Mouse (Mus musculus) adrenal gland, adult 8-10 months (tissue): ENCODE results near the gene Eef2. TPM values are rescaled to one million over a fixed set of nuclear protein-coding genes. Genes with fewer than 3 reads are reported as not detected.
"Not testable (repeated sequence)": the region's sequence is repeated elsewhere in the genome, so short reads cannot be mapped to it uniquely, and the experiment has no call there.

Experiments
- DNase-seq: peaks from one replicate; pipeline ENCODE4 v3.0.0; 2022
- total RNA-seq, 4 experiments: library from RNA; stranded (reverse); gene quantifications; 2 replicates each; pipeline ENCODE4 v1.2.4; 2022

The Eef2 gene
- total RNA-seq, 4 experiments from 2014 or later, result 1,447 to 1,655 (median 1,598) TPM

DNA sequence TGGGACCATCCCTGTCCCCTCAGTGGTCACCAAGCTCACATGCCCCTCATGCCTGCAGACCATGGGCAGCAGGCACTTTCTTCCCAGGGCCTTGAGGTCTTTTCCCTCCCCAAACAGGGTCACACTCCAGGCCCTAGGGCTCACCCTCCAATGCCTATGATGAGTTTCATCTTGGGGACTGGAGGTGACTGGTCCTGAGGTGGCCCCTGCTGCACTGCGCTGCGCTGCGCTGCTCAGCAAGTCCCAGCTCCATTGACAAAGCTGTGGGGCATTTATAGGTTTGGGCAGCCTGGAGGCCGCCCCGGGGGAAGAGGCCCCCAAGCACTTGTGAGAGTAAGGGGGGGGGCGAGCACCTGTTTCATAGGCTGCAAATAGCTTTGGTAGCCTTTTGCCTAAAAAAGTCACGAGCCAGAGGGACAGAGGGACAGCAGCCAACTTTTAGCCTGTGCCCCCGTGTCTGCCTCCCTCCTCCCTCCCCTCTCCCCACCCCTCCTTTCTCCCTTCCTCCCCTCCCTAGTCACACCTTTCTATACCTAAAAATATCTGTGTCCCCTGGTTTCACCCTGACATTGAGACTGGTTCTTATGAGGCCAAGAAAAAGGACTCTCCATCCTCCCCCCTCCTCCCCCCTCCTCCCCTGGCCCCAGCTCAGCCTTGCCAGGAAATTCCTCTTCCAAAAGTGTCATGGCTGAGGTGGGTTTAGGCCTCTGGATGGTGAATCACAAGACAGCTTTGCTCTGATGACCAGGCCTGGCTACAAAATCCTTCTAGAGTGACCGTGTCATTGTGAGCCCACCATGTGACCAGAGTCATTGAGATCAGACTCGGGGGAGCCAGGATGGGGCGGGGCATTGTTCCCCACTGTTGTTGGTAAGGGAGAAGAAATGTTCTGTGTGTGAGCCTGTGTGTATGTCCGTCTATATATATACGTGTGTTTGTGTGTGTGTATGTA, 25.7 kb downstream of the Eef2 start, which contains the start of gene Nmrk2:
TSS of gene Nmrk2 (minus strand) at position 245 of the 952 bp plus-strand sequence.
- no peak for DNase-seq

DNA sequence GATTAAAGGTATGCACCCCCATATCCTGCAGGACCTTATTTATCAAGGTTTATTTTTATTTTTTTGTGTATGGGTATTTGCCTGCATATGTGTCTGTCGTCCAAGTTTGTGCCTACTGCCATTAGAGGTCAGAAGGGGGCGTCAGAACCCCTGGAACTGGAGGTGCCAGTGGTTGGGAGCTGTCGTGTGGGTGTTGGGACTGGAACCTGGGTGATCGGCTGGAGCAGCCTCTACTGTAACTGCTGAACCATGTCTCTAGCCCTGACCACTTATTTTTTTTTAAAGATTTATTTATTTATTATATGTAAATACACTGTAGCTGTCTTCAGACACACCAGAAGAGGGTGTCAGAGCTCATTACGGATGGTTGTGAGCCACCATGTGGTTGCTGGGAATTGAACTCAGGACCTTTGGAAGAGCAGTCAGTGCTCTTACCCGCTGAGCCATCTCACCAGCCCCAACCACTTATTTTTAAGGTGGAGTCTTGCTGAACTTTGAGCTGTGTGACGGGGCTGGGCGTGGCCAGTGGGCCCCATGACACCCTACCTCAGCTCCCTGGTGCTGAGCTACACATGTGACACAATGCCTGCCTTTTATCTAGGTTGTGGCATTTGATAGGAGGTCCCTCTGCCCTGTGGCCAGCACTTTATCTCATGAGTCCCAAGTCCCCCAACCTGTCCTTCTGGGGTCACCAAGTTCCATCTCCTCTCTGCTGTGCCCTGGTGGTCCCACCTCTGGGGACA, 26.7 kb downstream of the Eef2 start:
- DNase-seq, result no peak

DNA sequence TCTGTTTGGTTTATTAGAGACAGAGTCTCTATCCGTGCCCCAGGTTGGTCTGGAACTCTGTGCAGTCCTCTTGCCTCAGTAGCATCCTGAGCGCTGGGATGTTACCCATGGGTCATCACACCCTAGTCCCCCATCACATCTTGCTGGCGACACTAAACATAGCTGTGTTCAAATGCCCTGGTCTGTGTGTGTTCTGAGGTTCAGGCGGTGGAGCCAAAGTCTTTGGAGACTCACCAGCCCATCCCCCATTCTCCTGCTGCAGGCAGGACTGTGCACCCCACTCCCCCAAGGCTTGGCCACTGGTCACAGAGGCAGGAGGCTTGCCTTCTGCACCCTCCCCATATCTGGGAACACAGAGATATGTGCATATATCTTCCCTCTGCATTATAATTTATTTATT, 27.7 kb downstream of the Eef2 start:
- DNase-seq, result no peak

DNA sequence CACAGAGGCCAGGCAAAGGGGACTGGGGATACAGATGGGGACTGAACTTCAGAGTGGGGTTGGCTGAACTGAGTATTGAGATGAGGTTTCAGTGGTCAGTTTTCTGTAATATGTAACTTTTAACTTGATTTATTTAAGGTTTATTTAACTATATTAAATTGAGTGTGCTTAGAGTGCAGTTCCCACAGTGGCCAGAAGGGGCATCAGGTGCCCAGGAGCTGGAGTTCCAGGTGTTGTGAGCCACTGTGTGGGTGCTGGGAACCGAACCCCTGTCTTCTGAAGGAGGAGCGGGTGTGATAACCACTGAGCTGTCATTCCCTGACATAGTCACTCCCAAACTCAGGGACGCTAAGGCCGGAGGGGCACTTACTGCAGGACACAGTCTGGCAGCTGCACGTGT, 33.7 kb downstream of the Eef2 start:
- DNase-seq, result no peak

DNA sequence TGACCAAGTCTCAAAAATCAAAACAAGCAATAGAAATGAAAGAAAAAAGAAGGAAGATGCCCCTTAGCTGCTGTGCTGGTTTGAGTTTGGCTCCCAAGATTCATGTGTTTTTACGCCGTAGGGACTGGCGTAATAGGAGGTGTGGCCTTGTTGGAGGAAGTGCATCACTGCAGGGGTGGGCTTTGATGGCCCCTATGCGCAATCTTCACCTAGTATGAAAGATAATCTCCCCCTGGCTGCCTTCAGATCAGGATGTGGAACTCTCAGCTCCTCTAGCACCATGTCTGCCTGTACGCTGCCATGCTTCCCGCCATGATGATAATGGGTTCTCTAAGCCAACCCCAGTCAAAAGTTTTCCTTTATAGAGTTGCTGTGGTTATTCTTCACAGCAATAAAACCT, 39.8 kb downstream of the Eef2 start:
- DNase-seq, result no peak

DNA sequence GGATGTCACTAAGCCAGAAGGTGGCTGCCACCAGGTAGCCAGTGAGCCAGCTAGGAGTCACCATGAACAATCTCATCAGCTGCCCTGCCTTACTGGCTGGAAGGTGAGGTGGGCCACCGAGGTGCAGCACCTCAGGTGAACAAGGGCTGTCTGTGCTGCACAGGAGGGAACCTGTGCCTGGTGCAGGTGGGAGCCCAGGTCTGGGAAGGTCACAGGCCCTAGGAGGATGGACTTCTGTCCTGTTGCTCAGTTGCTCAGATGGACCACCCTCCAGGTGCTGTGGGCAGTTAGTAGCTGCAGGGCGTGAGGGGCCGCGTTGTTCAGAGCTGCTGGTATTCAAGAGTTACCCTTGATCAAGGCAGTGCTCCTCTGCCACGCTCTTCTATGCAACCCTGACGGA, 40.4 kb downstream of the Eef2 start:
- DNase-seq, result no peak

DNA sequence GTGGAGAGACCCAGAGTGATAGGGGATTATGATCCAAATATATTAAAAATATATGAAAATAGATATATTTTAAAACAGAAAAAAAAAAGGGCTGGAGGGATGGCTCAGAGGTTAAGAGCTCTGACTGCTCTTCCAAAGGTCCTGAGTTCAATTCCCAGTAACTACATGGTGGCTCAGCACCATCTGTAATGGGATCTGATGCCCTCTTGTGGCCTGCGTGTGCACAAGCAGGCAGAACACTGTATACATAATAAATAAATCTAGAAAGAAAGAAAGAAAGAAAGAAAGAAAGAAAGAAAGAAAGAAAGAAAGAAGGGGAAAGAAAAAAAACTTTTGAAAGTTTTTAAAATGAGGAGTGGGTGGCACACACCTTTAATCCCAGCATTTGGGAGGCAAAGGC, 40.8 kb downstream of the Eef2 start:
- DNase-seq, result not testable (repeated sequence)

DNA sequence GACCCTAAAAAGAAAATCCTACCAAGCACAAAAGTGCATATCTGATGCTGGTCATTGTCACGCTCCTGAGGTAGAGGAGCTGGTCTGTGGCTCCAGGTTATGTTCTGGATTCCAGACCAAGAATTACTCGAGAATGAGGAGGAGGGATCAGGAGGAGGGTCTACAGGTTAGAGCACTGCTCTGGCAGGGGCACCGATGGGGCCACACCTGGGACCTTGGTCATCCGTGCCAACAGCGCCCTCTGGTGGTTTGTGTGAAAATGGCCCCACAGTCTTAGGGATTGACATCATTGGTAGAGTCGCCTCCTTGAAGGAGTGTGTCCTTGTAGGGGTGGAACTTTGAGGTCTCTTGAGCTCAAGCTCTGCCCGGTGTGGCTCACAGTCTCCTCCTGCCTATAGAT, 41.5 kb downstream of the Eef2 start:
- no peak for DNase-seq

DNA sequence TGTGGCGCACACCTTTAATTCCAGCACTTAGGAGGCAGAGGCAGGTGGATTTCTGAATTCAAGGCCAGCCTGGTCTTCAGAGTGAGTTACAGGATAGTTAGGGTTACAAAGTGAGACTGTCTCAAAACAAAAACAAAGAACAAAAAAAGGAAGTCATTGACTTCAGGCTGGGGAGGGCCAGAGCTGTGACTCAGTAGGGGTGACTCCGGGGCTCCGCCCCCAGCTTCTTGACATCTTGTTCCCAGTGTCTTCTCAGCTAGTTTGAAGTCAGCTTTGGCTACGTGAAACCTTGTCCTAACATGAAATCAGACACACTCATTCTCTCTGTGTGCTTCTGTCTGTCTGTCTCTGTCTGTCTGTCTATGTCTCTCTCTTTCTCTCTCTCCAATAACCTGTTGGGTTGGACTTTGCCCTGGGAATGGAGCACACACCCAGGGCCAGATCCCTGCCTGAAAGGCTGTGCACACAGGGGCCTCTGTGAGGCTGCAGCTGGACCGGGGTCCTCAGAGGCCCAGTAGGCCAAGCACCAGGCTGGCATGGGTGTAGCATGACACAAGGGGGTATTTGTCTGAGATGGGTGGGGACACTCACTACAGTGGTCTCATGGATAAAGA, 45.1 kb downstream of the Eef2 start:
- DNase-seq, result no peak

DNA sequence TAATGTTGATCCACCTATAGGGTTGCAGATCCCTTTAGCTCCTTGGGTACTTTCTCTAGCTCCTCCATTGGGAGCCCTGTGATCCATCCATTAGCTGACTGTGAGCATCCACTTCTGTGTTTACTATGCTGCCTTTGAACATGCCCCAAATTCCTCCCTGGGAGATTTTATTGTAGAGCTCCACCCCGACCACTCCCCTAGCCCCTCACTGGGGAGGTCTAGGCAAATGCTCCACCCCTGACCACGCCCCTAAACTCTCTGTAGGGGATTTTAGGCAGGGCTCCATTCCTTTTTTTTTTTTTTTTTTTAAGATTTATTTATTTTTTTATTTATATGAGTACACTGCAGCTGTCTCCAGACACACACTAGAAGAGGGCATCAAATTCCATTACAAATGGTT, 47.3 kb downstream of the Eef2 start:
- DNase-seq, result not testable (repeated sequence)

DNA sequence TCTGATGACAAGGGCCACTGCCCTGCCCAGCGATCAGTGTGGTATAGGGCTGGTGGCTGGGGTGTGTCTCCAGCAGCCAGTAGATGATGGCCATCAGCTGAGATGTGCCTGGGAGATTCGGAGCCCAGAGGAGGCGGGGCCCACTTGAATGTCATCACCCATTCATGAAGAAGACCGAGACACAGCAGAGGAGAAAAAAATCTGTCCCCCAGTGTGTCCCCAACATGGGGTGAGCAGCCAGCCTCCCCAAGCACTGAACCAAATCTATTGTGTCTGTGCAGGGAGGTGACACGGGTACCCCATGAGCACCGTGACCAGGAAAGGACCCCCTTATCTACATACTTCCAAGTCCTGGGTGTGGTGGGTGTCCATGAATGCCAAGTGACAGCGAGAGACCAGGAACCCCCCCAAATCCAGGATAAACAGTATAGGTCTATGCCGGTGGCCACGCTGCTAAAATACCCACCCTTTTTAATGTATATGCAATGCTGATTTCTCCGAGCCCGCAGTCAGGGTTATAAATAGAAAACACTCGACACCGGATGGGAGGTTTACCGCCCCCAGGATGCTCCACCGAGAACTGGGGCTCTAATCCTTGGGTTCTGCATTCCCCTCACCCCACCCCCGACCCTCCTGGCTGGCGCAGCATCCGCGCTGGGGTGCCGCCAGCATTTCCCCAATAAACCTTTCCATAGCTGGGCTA, 53.5 kb downstream of the Eef2 start:
- DNase-seq, result no peak

DNA sequence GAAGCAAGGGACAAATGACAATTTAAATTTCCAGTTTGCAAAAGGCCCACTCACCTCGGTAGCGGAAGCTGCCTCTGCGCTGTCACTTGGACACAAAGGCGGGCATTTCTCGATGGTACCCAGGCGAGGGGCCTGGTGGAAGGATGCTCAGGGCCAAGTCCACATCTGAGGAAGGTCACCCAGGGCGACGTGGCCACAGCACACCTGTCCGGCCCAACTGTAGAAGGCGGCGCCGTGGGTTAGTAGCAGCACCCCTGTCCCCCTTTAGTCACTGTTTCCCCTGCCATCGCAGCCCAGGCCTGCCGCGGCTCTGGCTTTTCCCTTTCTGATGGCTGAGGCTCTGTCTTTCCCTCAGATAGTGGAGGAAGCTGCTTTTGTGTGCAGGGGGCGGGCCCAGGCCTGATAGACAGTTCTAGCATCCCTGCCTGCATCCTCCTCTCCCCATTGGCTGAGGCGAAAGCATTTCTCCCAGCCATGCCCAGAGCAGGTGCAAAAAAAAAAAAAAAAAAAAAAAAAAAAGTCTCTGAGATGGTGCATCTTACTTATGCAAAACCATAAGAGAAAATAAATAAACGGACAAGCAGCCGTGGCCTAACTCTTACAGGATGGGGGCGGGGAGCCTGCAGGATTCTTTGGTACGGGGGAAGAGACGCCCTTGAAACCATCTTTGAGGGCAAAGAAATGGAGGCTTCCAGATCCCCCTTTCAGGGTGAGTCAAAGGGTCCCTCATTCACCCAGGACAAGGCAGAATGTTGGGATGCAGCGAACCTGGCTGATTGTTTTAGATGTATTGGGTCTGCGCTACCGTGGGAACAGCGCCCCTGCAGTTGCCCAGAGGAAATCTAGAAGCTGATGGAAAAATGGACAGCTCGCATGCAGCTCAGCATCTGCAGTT, 54.3 kb downstream of the Eef2 start, which contains the start of gene Atcay:
TSS of gene Atcay (minus strand) at position 396 of the 895 bp plus-strand sequence.
- DNase-seq, result no peak

DNA sequence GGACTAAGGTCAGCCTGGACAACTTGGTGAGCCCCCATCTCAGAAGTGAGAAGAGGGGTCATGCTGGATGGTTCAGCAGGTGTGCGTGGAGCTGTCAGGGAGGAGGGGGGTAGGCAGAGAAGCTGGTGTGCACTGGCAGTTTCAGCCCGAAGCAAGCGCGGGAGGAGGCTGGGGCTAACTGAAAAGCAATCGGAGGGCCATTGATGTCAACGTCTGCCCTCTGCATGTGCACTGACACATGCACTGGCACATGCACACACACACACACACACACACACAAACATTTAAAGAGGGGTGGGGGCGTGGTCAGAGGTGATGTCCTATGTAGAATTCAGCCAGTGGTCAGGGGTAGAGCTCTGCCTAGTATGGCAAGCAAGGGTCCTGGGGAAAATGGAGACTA, 55.0 kb downstream of the Eef2 start:
- DNase-seq, result no peak

Other genes with a start within 250 kb of the Eef2 start
- 100 to 1,000 TPM in 1 of 4 experiments, 10 to 100 TPM in 3; 17.5 to 112 (median 73.6) TPM for gene Gadd45b, start 246.6 kb upstream of the Eef2 start, total RNA-seq
- gene Gng7, start 161.7 kb upstream of the Eef2 start, total RNA-seq, result 10 to 100 TPM in 2 of 4 experiments, 1 to 10 TPM in 2; 9.4 to 16.6 (median 12.9) TPM
- 1 to 10 TPM; 3.6 to 6.5 (median 4.4) TPM for gene Diras1, start 151.0 kb upstream of the Eef2 start, total RNA-seq
- gene Slc39a3, start 139.2 kb upstream of the Eef2 start, total RNA-seq, result 10 to 100 TPM; 50.7 to 86.9 (median 66.5) TPM
- 100 to 1,000 TPM; 185 to 247 (median 197) TPM for gene Sgta, start 116.5 kb upstream of the Eef2 start, total RNA-seq
- gene Thop1, start 106.6 kb upstream of the Eef2 start, total RNA-seq, result 10 to 100 TPM; 43.6 to 59.2 (median 45.7) TPM
- 1 to 10 TPM in 2 of 4 experiments, under 1 TPM in 2; 0.35 to 2.7 (median 1.3) TPM for gene Creb3l3, start 77.8 kb upstream of the Eef2 start, total RNA-seq
- 100 to 1,000 TPM; 169 to 227 (median 204) TPM for gene Map2k2, start 70.7 kb upstream of the Eef2 start, total RNA-seq
- 10 to 100 TPM; 86.5 to 94.0 (median 92.3) TPM for gene Zbtb7a, start 41.4 kb upstream of the Eef2 start, total RNA-seq
- gene Pias4, start 8.7 kb upstream of the Eef2 start, total RNA-seq, result 10 to 100 TPM; 22.8 to 32.5 (median 30.1) TPM
- gene Dapk3, start 6.4 kb downstream of the Eef2 start, total RNA-seq, result 10 to 100 TPM; 67.7 to 88.0 (median 81.8) TPM
- not detected for gene 4930442H23Rik, start 7.2 kb downstream of the Eef2 start, total RNA-seq
- not detected for gene Nmrk2, start 25.4 kb downstream of the Eef2 start, total RNA-seq
- gene Atcay, start 54.2 kb downstream of the Eef2 start, total RNA-seq, result 1 to 10 TPM; 3.8 to 6.4 (median 4.4) TPM
- gene Zfr2, start 56.5 kb downstream of the Eef2 start, total RNA-seq, result 10 to 100 TPM; 27.6 to 35.6 (median 30.0) TPM
- 1 to 10 TPM in 3 of 4 experiments, under 1 TPM in 1; 0.67 to 2.1 (median 1.5) TPM for gene Matk, start 76.3 kb downstream of the Eef2 start, total RNA-seq
- gene Mrpl54, start 90.3 kb downstream of the Eef2 start, total RNA-seq, result 100 to 1,000 TPM; 100 to 139 (median 113) TPM
- gene Apba3, start 90.3 kb downstream of the Eef2 start, total RNA-seq, result 10 to 100 TPM; 61.9 to 72.3 (median 66.4) TPM
- under 1 TPM; 0.22 to 0.81 (median 0.29) TPM for gene Tjp3, start 115.0 kb downstream of the Eef2 start, total RNA-seq
- gene Pip5k1c, start 116.3 kb downstream of the Eef2 start, total RNA-seq, result 10 to 100 TPM; 42.6 to 61.1 (median 53.3) TPM
- gene Cactin, start 144.5 kb downstream of the Eef2 start, total RNA-seq, result 10 to 100 TPM; 37.7 to 47.5 (median 42.5) TPM
- 10 to 100 TPM; 35.6 to 52.1 (median 42.0) TPM for gene Tbxa2r, start 152.1 kb downstream of the Eef2 start, total RNA-seq
- 10 to 100 TPM in 2 of 4 experiments, 1 to 10 TPM in 2; 3.7 to 17.7 (median 9.3) TPM for gene Gipc3, start 166.6 kb downstream of the Eef2 start, total RNA-seq
- gene Hmg20b, start 173.8 kb downstream of the Eef2 start, total RNA-seq, result 100 to 1,000 TPM in 3 of 4 experiments, 10 to 100 TPM in 1; 94.2 to 121 (median 112) TPM
- 10 to 100 TPM; 18.3 to 25.7 (median 22.0) TPM for gene Mfsd12, start 180.9 kb downstream of the Eef2 start, total RNA-seq
- gene 4930404N11Rik, start 189.2 kb downstream of the Eef2 start, total RNA-seq, result 1 to 10 TPM; 1.6 to 5.3 (median 2.4) TPM
- gene Fzr1, start 201.9 kb downstream of the Eef2 start, total RNA-seq, result 10 to 100 TPM; 47.1 to 52.7 (median 49.9) TPM
- gene Dohh, start 207.8 kb downstream of the Eef2 start, total RNA-seq, result 10 to 100 TPM; 49.8 to 60.2 (median 55.0) TPM
- 1 to 10 TPM in 2 of 4 experiments, under 1 TPM in 2; 0.65 to 2.9 (median 1.0) TPM for gene Gm48551, start 207.8 kb downstream of the Eef2 start, total RNA-seq
- 1 to 10 TPM; 2.0 to 4.2 (median 2.6) TPM for gene Gm48552, start 212.4 kb downstream of the Eef2 start, total RNA-seq
- 1 to 10 TPM in 2 of 4 experiments, under 1 TPM in 2; 0.78 to 2.0 (median 0.96) TPM for gene Smim24, start 216.4 kb downstream of the Eef2 start, total RNA-seq